Mouse (Mus musculus) brown adipose tissue, adult 24 weeks (tissue): ENCODE results near the gene Schip1. TPM values are rescaled to one million over a fixed set of nuclear protein-coding genes. Genes with fewer than 3 reads are reported as not detected.

ENCODE experiments used
- H3K27ac ChIP-seq: fragments of 200-500 bp; replicated peaks from 2 replicates; pipeline ENCODE4 v1.5.1; 2012; ENCODE audit warnings: low read depth, mild to moderate bottlenecking, low read length
- H3K4me1 ChIP-seq: fragments of 200-500 bp; 2 replicates; pipeline ENCODE4 v1.6.1; 2012; ENCODE audit warnings: low read length, mixed read lengths; ENCODE audit not compliant: control insufficient read depth, insufficient read depth, insufficient read length
- H3K4me3 ChIP-seq: fragments of 200-500 bp; 2 replicates; pipeline ENCODE4 v1.5.1; 2012; ENCODE audit warnings: low read depth, mild to moderate bottlenecking, low read length, moderate library complexity; ENCODE audit not compliant: insufficient read depth
- polyA plus RNA-seq: library from polyadenylated mRNA; stranded (reverse); fragments of >200 nt; gene quantifications from 2 replicates; pipeline ENCODE4 v1.2.4, GENCODE M21; 2012; ENCODE audit not compliant: missing spikeins, insufficient read depth, insufficient read length

Schip1 gene
- polyA plus RNA-seq, 1 experiment, result 6.5 TPM

DNA sequence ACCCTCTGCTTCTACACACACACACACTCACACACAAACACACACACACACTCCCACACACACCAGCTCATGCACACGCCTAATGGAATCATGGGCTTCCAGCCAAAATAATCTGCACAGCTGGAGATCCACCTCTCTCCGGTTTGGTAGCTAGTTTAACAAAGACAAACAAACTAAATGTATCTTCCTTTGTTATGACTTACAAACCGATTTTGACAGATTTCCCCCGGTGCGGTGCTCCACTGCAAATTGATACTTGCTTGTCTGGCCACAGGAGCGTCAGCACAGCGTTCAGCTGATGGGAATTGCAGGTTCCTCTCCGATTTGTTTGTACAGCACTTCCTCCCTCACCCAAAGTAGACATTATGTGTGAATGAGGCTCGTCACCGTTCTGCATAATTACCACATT lies 310.5 kb downstream of the Schip1 start:
- no peak overlapping the region for H3K4me3 ChIP-seq
- no peaks in the 10 kb centered on the region for H3K4me1 ChIP-seq
- H3K27ac ChIP-seq, result no peak overlapping the region

DNA sequence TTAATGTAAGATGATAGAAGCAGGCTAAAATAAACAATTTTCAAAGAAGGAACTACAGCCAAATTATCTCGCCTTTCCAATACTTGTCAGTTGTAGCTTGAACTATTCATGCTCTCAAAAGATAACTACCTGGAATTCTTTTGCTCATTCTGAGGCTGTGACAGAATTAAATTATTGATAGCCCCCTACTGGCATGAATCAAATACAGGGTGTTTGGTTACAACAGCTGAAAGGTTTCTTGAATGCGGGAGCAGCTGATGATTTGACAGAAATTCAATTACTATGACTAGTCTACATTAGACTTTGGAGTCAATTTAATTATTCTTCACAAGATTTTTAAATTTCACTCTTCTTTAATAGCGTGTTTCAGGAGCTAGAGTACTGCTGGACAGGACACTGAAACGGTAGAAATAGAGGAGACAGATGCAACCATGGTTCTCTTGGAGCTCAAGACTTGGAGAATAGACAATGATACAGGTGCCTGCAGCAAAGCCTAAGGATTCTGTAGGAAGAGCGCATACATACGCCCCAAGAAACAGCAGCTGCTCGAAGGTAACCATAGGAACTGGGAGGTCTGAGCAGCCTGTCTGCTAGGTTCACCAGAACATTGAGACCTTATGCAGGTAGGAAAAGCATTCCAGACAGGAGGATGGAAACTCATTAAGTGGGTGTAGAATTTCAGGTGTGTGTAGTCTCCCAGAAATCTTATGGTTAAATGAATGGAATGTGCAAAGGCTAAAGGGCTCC lies 313.0 kb downstream of the Schip1 start:
- Histone ChIP-seq H3K27ac (no peak overlapping the region), H3K4me1 (no peaks in the 10 kb centered on the region), H3K4me3 (no peak overlapping the region)

GRCm38 (mm10) chr3:68378799-68379198 lies 314.2 kb downstream of the Schip1 start:
- Histone ChIP-seq H3K4me3 (no peak overlapping the region), H3K27ac (no peak overlapping the region), H3K4me1 (no peaks in the 10 kb centered on the region)

- no peak overlapping the region for H3K27ac ChIP-seq
- H3K4me3 ChIP-seq, result no peak overlapping the region
- H3K4me1 ChIP-seq, result no peaks in the 10 kb centered on the region
Observed at GRCm38 (mm10) chr3:68379242-68379641, 314.6 kb downstream of the Schip1 start.

- H3K27ac ChIP-seq, result no peak overlapping the region
- no peaks in the 10 kb centered on the region for H3K4me1 ChIP-seq
- no peak overlapping the region for H3K4me3 ChIP-seq
Observed at GRCm38 (mm10) chr3:68383672-68384071, 319.1 kb downstream of the Schip1 start.

GRCm38 (mm10) chr3:68385544-68385943 lies 320.9 kb downstream of the Schip1 start:
- no peaks in the 10 kb centered on the region for H3K4me1 ChIP-seq
- no peak overlapping the region for H3K4me3 ChIP-seq
- no peak overlapping the region for H3K27ac ChIP-seq

- Histone ChIP-seq H3K4me3 (no peak overlapping the region), H3K27ac (no peak overlapping the region), H3K4me1 (no peaks in the 10 kb centered on the region)
Observed at GRCm38 (mm10) chr3:68388023-68388422, 323.4 kb downstream of the Schip1 start.

DNA sequence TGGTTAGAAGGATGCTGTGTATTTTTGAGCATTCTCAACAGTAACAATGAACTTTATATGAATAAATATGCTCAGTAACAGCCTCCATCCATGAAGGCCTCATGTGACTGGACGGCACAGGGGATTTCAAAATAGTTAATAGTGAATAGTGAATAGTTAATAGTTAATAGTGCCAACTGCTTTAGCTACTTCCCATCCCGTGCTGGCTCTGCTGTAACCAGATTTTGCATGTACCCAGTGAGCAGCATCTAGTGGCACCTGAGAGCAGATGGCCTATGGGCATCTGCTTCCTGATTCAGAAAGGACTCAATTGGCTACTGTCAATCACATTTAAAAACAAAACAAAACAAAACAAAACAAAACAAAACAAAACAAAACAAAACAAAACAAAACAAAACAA lies 329.0 kb downstream of the Schip1 start:
- no peaks in the 10 kb centered on the region for H3K4me1 ChIP-seq
- no peak overlapping the region for H3K27ac ChIP-seq
- no peak overlapping the region for H3K4me3 ChIP-seq

- Histone ChIP-seq H3K4me1 (no peaks in the 10 kb centered on the region), H3K4me3 (no peak overlapping the region), H3K27ac (no peak overlapping the region)
Observed at GRCm38 (mm10) chr3:68398691-68399090, 334.1 kb downstream of the Schip1 start.

- Histone ChIP-seq H3K27ac (no peak overlapping the region), H3K4me3 (no peak overlapping the region), H3K4me1 (no peaks in the 10 kb centered on the region)
Observed at GRCm38 (mm10) chr3:68400121-68400520, 335.5 kb downstream of the Schip1 start.

- H3K27ac ChIP-seq, result no peak overlapping the region
- H3K4me1 ChIP-seq, result no peaks in the 10 kb centered on the region
- no peak overlapping the region for H3K4me3 ChIP-seq
Observed at GRCm38 (mm10) chr3:68403343-68403742, 338.7 kb downstream of the Schip1 start.

DNA sequence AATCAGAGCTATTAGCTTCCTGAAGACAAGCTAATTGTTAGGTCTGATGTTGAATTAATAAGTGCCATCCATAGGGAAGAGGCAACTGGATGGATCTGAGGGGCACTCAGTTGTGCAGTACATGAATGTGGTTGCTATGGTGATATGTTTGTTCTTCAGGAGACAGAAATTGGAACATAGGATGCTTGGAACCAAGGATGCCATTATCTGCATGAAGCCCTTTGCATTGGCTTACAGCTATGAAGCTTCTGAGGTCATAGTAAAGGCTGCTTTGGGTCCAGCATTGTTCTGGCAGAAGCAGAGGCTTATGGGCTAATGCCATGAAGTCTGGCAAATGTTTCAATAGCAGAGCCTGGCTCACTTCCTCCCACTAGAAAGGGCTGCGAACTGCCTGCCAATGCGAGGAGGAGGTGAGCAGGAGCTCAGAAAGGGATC lies 339.2 kb downstream of the Schip1 start:
- no peak overlapping the region for H3K27ac ChIP-seq
- no peak overlapping the region for H3K4me3 ChIP-seq
- no peaks in the 10 kb centered on the region for H3K4me1 ChIP-seq

- no peaks in the 10 kb centered on the region for H3K4me1 ChIP-seq
- no peak overlapping the region for H3K4me3 ChIP-seq
- no peak overlapping the region for H3K27ac ChIP-seq
Observed at GRCm38 (mm10) chr3:68405724-68406123, 341.1 kb downstream of the Schip1 start.

GRCm38 (mm10) chr3:68412262-68412661 lies 347.7 kb downstream of the Schip1 start:
- no peaks in the 10 kb centered on the region for H3K4me1 ChIP-seq
- no peak overlapping the region for H3K4me3 ChIP-seq
- H3K27ac ChIP-seq, result no peak overlapping the region

DNA sequence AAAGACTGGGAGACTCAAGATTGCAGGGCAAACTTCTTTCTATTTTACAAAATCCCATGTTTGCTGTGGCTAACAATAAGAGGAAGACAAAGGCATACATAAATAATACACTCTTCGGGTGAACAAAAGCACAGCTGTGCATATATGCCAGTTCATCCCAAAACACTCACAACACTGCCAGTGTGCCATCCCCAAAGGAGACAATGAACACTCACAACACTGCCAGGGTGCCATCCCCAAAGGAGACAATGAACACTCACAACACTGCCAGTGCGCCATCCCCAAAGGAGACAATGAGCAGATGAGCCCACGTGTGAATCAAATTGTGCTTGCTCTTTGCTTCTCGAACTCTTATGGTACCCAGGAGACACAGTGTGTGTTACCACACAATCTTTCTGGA lies 355.2 kb downstream of the Schip1 start:
- H3K4me1 ChIP-seq, result no peaks in the 10 kb centered on the region
- H3K4me3 ChIP-seq, result no peak overlapping the region
- no peak overlapping the region for H3K27ac ChIP-seq

GRCm38 (mm10) chr3:68420927-68421326 lies 356.3 kb downstream of the Schip1 start:
- no peak overlapping the region for H3K27ac ChIP-seq
- no peaks in the 10 kb centered on the region for H3K4me1 ChIP-seq
- H3K4me3 ChIP-seq, result no peak overlapping the region
